Mouse (Mus musculus) midbrain, postnatal 0 days (tissue): Measurements from ENCODE around the gene P2ry1. TPM values are rescaled to one million over a fixed set of nuclear protein-coding genes. Genes with fewer than 3 reads are reported as not detected.
A peak's percentile ranks its signal among the peaks of the same experiment; 100 is the strongest.

Source experiments
- ATAC-seq: fragments of 200-750 bp; cut with Nextera tagmentation; 2 replicates; pipeline ENCODE4 v1.8.0; 2017; ENCODE audit warnings: moderate number of reproducible peaks, mild to moderate bottlenecking, moderate TSS enrichment, moderate library complexity; ENCODE audit not compliant: low FRiP score
- DNase-seq: peaks from one replicate; pipeline ENCODE4 v3.0.0-alpha.2; 2015; ENCODE audit warnings: low spot score
- H3K27ac ChIP-seq: fragments of 300-500 bp; sonication (generic); 2 replicates; pipeline ENCODE4 v1.5.1; 2014; ENCODE audit warnings: low read depth, mild to moderate bottlenecking, low read length, mixed read lengths
- H3K27me3 ChIP-seq: fragments of 300-500 bp; sonication (generic); 2 replicates; pipeline ENCODE4 v1.6.1; 2014; ENCODE audit warnings: low read length, control low read depth, mixed read lengths; ENCODE audit not compliant: insufficient read depth
- H3K36me3 ChIP-seq: fragments of 300-500 bp; sonication (generic); 2 replicates; pipeline ENCODE4 v1.6.1; 2014; ENCODE audit warnings: low read length, control low read depth, mixed read lengths; ENCODE audit not compliant: insufficient read depth
- H3K4me1 ChIP-seq: fragments of 300-500 bp; sonication (generic); 2 replicates; pipeline ENCODE4 v1.6.1; 2014; ENCODE audit warnings: mild to moderate bottlenecking, control low read depth, antibody characterized with exemption, low read length, mixed read lengths; ENCODE audit not compliant: insufficient read depth
- H3K4me2 ChIP-seq: fragments of 300-500 bp; sonication (generic); 2 replicates; pipeline ENCODE4 v1.6.1; 2014; ENCODE audit warnings: low read depth, mild to moderate bottlenecking, low read length, mixed read lengths; ENCODE audit not compliant: poor library complexity, severe bottlenecking
- H3K4me3 ChIP-seq: fragments of 300-500 bp; sonication (generic); 2 replicates; pipeline ENCODE4 v1.5.1; 2014; ENCODE audit warnings: low read depth, mild to moderate bottlenecking, low read length, moderate library complexity
- H3K9ac ChIP-seq: fragments of 300-500 bp; sonication (generic); replicated peaks from 2 replicates; pipeline ENCODE4 v1.6.1; 2014; ENCODE audit warnings: mild to moderate bottlenecking, low read length, moderate library complexity, mixed read lengths; ENCODE audit not compliant: poor library complexity, severe bottlenecking
- H3K9me3 ChIP-seq: fragments of 300-500 bp; sonication (generic); 2 replicates; pipeline ENCODE4 v1.6.1; 2016; ENCODE audit warnings: low read length, control low read depth
- CTCF ChIP-seq: IDR thresholded peaks from 2 replicates; pipeline ENCODE4 v1.5.1; 2016; ENCODE audit warnings: antibody characterized with exemption, mild to moderate bottlenecking
- WGBS: fragments of 180-500 bp; shearing (Covaris S2); extraction: QIAGEN DNeasy Blood & Tissue Kit; methylation state at CpG from one replicate; pipeline ENCODE4 v1.1.7; 2014; 5-methylcytosine and 5-hydroxymethylcytosine counted together
- polyA plus RNA-seq: library from polyadenylated mRNA; unstranded; fragments of >200 nt; fragmentation: Nextera tagmentation; extraction: Ambion mirVana; gene quantifications from 2 replicates; pipeline ENCODE4 v1.2.1, GENCODE M21; 2015
- total RNA-seq: library from RNA; depleted of rRNA; stranded (reverse); fragments of >200 nt; gene quantifications from 2 replicates; pipeline ENCODE4 v1.2.3, GENCODE M21; 2014

P2ry1 gene
- total and polyA plus RNA-seq, 2 experiments from 2014 or later = 5.3 to 12.7 TPM

GRCm38 (mm10) chr3:60982109-60982508 is 20.5 kb upstream of the P2ry1 start:
- no peak for TF ChIP-seq CTCF
- H3K9me3 ChIP-seq = no peaks in the 10 kb centered on the region
- H3K4me3 ChIP-seq = no peak overlapping the region
- ATAC-seq (no peak), DNase-seq (no peak)
- no peak overlapping the region for H3K4me2 ChIP-seq
- WGBS = 87% methylated on average over 3 of the region's 3 CpGs
- H3K27me3 ChIP-seq = no peaks in the 10 kb centered on the region
- H3K9ac ChIP-seq = no peak overlapping the region
- no peaks in the 10 kb centered on the region for H3K4me1 ChIP-seq
- H3K27ac ChIP-seq = no peak overlapping the region
- no peaks in the 10 kb centered on the region for H3K36me3 ChIP-seq

GRCm38 (mm10) chr3:60998064-60998463 is 4.5 kb upstream of the P2ry1 start:
- DNase-seq (no peak), ATAC-seq (no peak)
- no peak overlapping the region for H3K9ac ChIP-seq
- no peaks in the 10 kb centered on the region for H3K4me1 ChIP-seq
- H3K9me3 ChIP-seq = no peaks in the 10 kb centered on the region
- H3K27me3 ChIP-seq = no peaks in the 10 kb centered on the region
- WGBS = 77% methylated on average over 3 of the region's 3 CpGs
- no peak for TF ChIP-seq CTCF
- H3K4me2 ChIP-seq = no peak overlapping the region
- H3K4me3 ChIP-seq = no peak overlapping the region
- no peaks in the 10 kb centered on the region for H3K36me3 ChIP-seq
- H3K27ac ChIP-seq = no peak overlapping the region

- Histone ChIP-seq H3K9ac (no peak overlapping the region), H3K36me3 (no peaks in the 10 kb centered on the region), H3K4me3 (no peak overlapping the region), H3K4me1 (no peaks in the 10 kb centered on the region), H3K9me3 (no peaks in the 10 kb centered on the region), H3K27ac (no peak overlapping the region), H3K27me3 (no peaks in the 10 kb centered on the region), H3K4me2 (no peak overlapping the region)
- no peak for TF ChIP-seq CTCF
- no peak for ATAC-seq
- DNase-seq = no peak
Measured at GRCm38 (mm10) chr3:60999715-61000114, 2.9 kb upstream of the P2ry1 start.

- H3K4me1 ChIP-seq = no peaks in the 10 kb centered on the region
- DNase-seq = no peak
- H3K36me3 ChIP-seq = no peaks in the 10 kb centered on the region
- no peak for TF ChIP-seq CTCF
- H3K4me3 ChIP-seq = no peak overlapping the region
- no peak overlapping the region for H3K9ac ChIP-seq
- no peak overlapping the region for H3K27ac ChIP-seq
- WGBS = 70% methylated on average over 4 of the region's 4 CpGs
- ATAC-seq = no peak
- H3K4me2 ChIP-seq = no peak overlapping the region
- H3K27me3 ChIP-seq = no peaks in the 10 kb centered on the region
- H3K9me3 ChIP-seq = no peaks in the 10 kb centered on the region
Measured at GRCm38 (mm10) chr3:61000747-61001146, 1.8 kb upstream of the P2ry1 start.

- DNase-seq (peak; percentile 52), ATAC-seq (peak; percentile 81)
- WGBS = 3% methylated on average over 20 of the region's 20 CpGs
- peak overlapping the region; percentile 64 for H3K9ac ChIP-seq
- H3K4me3 ChIP-seq = peak overlapping the region; percentile 76
- H3K27ac ChIP-seq = no peak overlapping the region
- no peaks in the 10 kb centered on the region for H3K4me1 ChIP-seq
- H3K4me2 ChIP-seq = peak overlapping the region; percentile 98
- no peaks in the 10 kb centered on the region for H3K27me3 ChIP-seq
- no peaks in the 10 kb centered on the region for H3K36me3 ChIP-seq
- TF ChIP-seq CTCF = no peak
- no peaks in the 10 kb centered on the region for H3K9me3 ChIP-seq
Measured at GRCm38 (mm10) chr3:61001852-61002586, 576 bp upstream of the P2ry1 start.

GRCm38 (mm10) chr3:61004611-61005010 is 2.0 kb downstream of the P2ry1 start:
- Histone ChIP-seq H3K4me2 (0 out of 2 replicates have a peak overlapping the region, but pooled peaks have one; percentile 98), H3K4me3 (peak overlapping the region; percentile 76; the same call in 1 of the 2 replicates)
- 88% methylated on average over 1 of the region's 1 CpGs for WGBS

More at GRCm38 (mm10) chr3:61004611-61005010, 2.0 kb downstream of the P2ry1 start:
- no peak for TF ChIP-seq CTCF
- ATAC-seq (no peak), DNase-seq (no peak)
- Histone ChIP-seq H3K36me3 (no peaks in the 10 kb centered on the region), H3K27me3 (no peaks in the 10 kb centered on the region), H3K27ac (no peak overlapping the region), H3K4me1 (no peaks in the 10 kb centered on the region), H3K9me3 (no peaks in the 10 kb centered on the region), H3K9ac (no peak overlapping the region)
